Mouse (Mus musculus): Measurements from ENCODE around the gene Irak4. TPM values are rescaled to one million over a fixed set of nuclear protein-coding genes. Genes with fewer than 3 reads are reported as not detected.
A peak's percentile ranks its signal among the peaks of the same experiment; 100 is the strongest.

Gene Irak4
- total and polyA plus RNA-seq, 3 experiments: 6.7 to 9.4 TPM; not detected in 1

GRCm38 (mm10) chr15:94532306-94532705 is 11.1 kb upstream of the Irak4 start:
- Histone ChIP-seq H3K79me2 (ENCODE audit: control insufficient read depth, insufficient read depth, low read length, poor library complexity) (0 out of 2 replicates have a peak, but pooled peaks cover 1% of the 10 kb centered on the region), H3K9ac (ENCODE audit: control insufficient read depth, low read depth, low read length, poor library complexity, severe bottlenecking) (no peak overlapping the region), H3K27ac (ENCODE audit: control insufficient read depth, low read depth, low read length) (no peak overlapping the region), H3K36me3 (ENCODE audit: control insufficient read depth in 1 of 2, insufficient read depth in 2 of 2, low read length in 2 of 2) (peaks cover 10 to 11% of the 10 kb centered on the region in 2 experiments), H3K27me3 (ENCODE audit: control insufficient read depth in 1 of 2, insufficient read depth in 2 of 2, low read length in 2 of 2) (no peaks in the 10 kb centered on the region), H3K4me1 (ENCODE audit: control insufficient read depth in 1 of 2, insufficient read depth in 2 of 2, low read length in 2 of 2) (peaks cover 3 to 7% of the 10 kb centered on the region in 2 experiments; a peak in 2 of 4 replicates), H3K9me3 (replicated peaks; ENCODE audit: insufficient read depth, low read length) (no peaks in the 10 kb centered on the region), H3K4me3 (ENCODE audit: control insufficient read depth in 1 of 2, insufficient read depth in 1 of 2, low read depth in 2 of 2, low read length in 2 of 2) (no peak overlapping the region)
- TF ChIP-seq ETS1 (IDR thresholded peaks at IDR 0.05; ENCODE audit: low read depth, low read length): 0 out of 2 replicates have a peak, but pooled peaks have one; percentile 50
- TF ChIP-seq TCF12 (IDR thresholded peaks at IDR 0.05; ENCODE audit: low read depth, low read length): peak; percentile 55; the same call in 1 of the 2 replicates
- no peak for TF ChIP-seq GABPA (IDR thresholded peaks at IDR 0.05; ENCODE audit: low read depth, low read length)
- TF ChIP-seq MYB (IDR thresholded peaks at IDR 0.05; ENCODE audit: low read depth, low read length): no peak
- peak; percentile 82 for TF ChIP-seq GATA1 (IDR thresholded peaks at IDR 0.05; ENCODE audit: low read depth, low read length)
- no peak for TF ChIP-seq TAL1 (IDR thresholded peaks at IDR 0.05; ENCODE audit: low read length)
- TF ChIP-seq MEF2A (IDR thresholded peaks at IDR 0.05; ENCODE audit: extremely low read depth, insufficient replicate concordance, low read depth, low read length, poor library complexity, severe bottlenecking): no peak
- TF ChIP-seq EP300 (IDR thresholded peaks at IDR 0.05; ENCODE audit: low read depth in 1 of 2, low read length in 2 of 2): peak; percentile 76 to 80
- no peak for DNase-seq (ENCODE audit: low read depth, low spot score)

- H3K4me1 ChIP-seq (ENCODE audit: control insufficient read depth in 1 of 2, insufficient read depth in 2 of 2, low read length in 2 of 2): peaks cover 3 to 7% of the 10 kb centered on the region in 2 experiments; a peak in 2 of 4 replicates
- no peak overlapping the region for H3K4me3 ChIP-seq (ENCODE audit: control insufficient read depth in 1 of 2, insufficient read depth in 1 of 2, low read depth in 2 of 2, low read length in 2 of 2)
- H3K79me2 ChIP-seq (ENCODE audit: control insufficient read depth, insufficient read depth, low read length, poor library complexity): 0 out of 2 replicates have a peak, but pooled peaks cover 1% of the 10 kb centered on the region
- H3K36me3 ChIP-seq (ENCODE audit: control insufficient read depth in 1 of 2, insufficient read depth in 2 of 2, low read length in 2 of 2): peaks cover 10 to 11% of the 10 kb centered on the region in 2 experiments
- TF ChIP-seq MAFK (IDR thresholded peaks at IDR 0.05; ENCODE audit: borderline replicate concordance, low read depth, low read length) (no peak), NRF1 (IDR thresholded peaks at IDR 0.05; ENCODE audit: insufficient read depth, low read depth, low read length, poor library complexity, severe bottlenecking) (no peak), TAL1 (IDR thresholded peaks at IDR 0.05; ENCODE audit: low read length) (no peak)
- no peak overlapping the region for H3K27ac ChIP-seq (ENCODE audit: control insufficient read depth, low read depth, low read length)
- no peak overlapping the region for H3K9ac ChIP-seq (ENCODE audit: control insufficient read depth, low read depth, low read length, poor library complexity, severe bottlenecking)
- H3K9me3 ChIP-seq (replicated peaks; ENCODE audit: insufficient read depth, low read length): no peaks in the 10 kb centered on the region
- H3K27me3 ChIP-seq (ENCODE audit: control insufficient read depth in 1 of 2, insufficient read depth in 2 of 2, low read length in 2 of 2): no peaks in the 10 kb centered on the region
- DNase-seq (ENCODE audit: low read depth, low spot score): no peak
Measured at GRCm38 (mm10) chr15:94532956-94533355, 10.5 kb upstream of the Irak4 start.

- TF ChIP-seq ZC3H11A (IDR thresholded peaks at IDR 0.05; ENCODE audit: low read depth, low read length): no peak
- TF ChIP-seq POLR2AphosphoS5 (IDR thresholded peaks at IDR 0.05; ENCODE audit: borderline replicate concordance, low read depth, low read length): no peak
- no peak for TF ChIP-seq GABPA (IDR thresholded peaks at IDR 0.05; ENCODE audit: low read depth, low read length)
- TF ChIP-seq SIN3A (IDR thresholded peaks at IDR 0.05; ENCODE audit: low read length): no peak
- no peak for TF ChIP-seq TCF12 (IDR thresholded peaks at IDR 0.05; ENCODE audit: low read depth, low read length)
- TF ChIP-seq USF2 (IDR thresholded peaks at IDR 0.05; ENCODE audit: borderline replicate concordance in 1 of 2, insufficient read depth in 1 of 2, low read depth in 1 of 2, low read length in 2 of 2): no peak
- TF ChIP-seq CHD2 (IDR thresholded peaks at IDR 0.05; ENCODE audit: low read length): no peak
- no peak for TF ChIP-seq MYB (IDR thresholded peaks at IDR 0.05; ENCODE audit: low read depth, low read length)
- no peak for TF ChIP-seq ZMIZ1 (IDR thresholded peaks at IDR 0.05; ENCODE audit: low read depth, low read length)
- TF ChIP-seq MEF2A (IDR thresholded peaks at IDR 0.05; ENCODE audit: extremely low read depth, insufficient replicate concordance, low read depth, low read length, poor library complexity, severe bottlenecking): no peak
- no peak for TF ChIP-seq RCOR1 (IDR thresholded peaks at IDR 0.05; ENCODE audit: low read depth, low read length)
- TF ChIP-seq GATA1 (IDR thresholded peaks at IDR 0.05; ENCODE audit: low read depth, low read length): no peak
- no peak for TF ChIP-seq UBTF (IDR thresholded peaks at IDR 0.05; ENCODE audit: borderline replicate concordance, insufficient read depth, low read depth, low read length)
- no peaks in the 10 kb centered on the region for H3K9me3 ChIP-seq (replicated peaks; ENCODE audit: insufficient read depth, low read length)
- H3K27ac ChIP-seq (ENCODE audit: control insufficient read depth, low read depth, low read length): no peak overlapping the region
- peaks cover 3 to 7% of the 10 kb centered on the region in 2 experiments; a peak in 2 of 4 replicates for H3K4me1 ChIP-seq (ENCODE audit: control insufficient read depth in 1 of 2, insufficient read depth in 2 of 2, low read length in 2 of 2)
- no peak for DNase-seq (ENCODE audit: low read depth, low spot score)
- no peak overlapping the region for H3K9ac ChIP-seq (ENCODE audit: control insufficient read depth, low read depth, low read length, poor library complexity, severe bottlenecking)
- H3K27me3 ChIP-seq (ENCODE audit: control insufficient read depth in 1 of 2, insufficient read depth in 2 of 2, low read length in 2 of 2): no peaks in the 10 kb centered on the region
- H3K79me2 ChIP-seq (ENCODE audit: control insufficient read depth, insufficient read depth, low read length, poor library complexity): peaks cover 3% of the 10 kb centered on the region
- H3K36me3 ChIP-seq (ENCODE audit: control insufficient read depth in 1 of 2, insufficient read depth in 2 of 2, low read length in 2 of 2): peaks cover 10 to 11% of the 10 kb centered on the region in 2 experiments
- H3K4me3 ChIP-seq (ENCODE audit: control insufficient read depth in 1 of 2, insufficient read depth in 1 of 2, low read depth in 2 of 2, low read length in 2 of 2): no peak overlapping the region
Measured at GRCm38 (mm10) chr15:94535521-94535920, 7.9 kb upstream of the Irak4 start.
